Mouse (Mus musculus) urinary bladder, adult 18-20 months (tissue): ENCODE measurements around the gene Prss42.

ENCODE experiments used
- DNase-seq, 2 experiments: peaks; one replicate each; pipeline ENCODE4 v3.0.0; 2022; ENCODE audit warnings: low spot score in 2 of 2, mixed read lengths in 2 of 2

The Prss42 gene

DNA sequence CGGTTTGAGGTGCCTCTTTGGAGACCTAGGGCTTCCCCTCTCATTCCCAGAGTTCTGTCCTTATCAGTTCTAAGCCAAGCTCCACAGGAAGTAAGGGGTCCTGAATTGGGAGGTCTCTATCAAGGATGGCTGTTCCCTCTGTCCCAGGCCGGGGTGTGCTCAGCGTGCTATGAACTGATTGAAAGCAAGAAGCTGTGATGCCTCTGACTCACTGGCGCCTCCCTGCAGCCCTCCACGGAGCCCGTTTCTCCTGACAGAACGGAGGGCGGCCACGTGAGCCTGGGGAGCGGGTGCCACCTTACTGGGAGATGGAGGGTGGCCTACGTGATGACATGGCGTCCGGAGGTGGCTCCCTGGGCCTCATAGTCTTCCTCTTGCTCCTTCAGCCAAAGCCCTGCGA, at the start of gene Prss42:
Prss42 (plus strand) TSS at position 301 of the 400 bp plus-strand sequence.
- DNase-seq: no peak

GRCm38 (mm10) chr9:110748451-110748850, 49.5 kb upstream of the Prss42 start:
- DNase-seq: no peak

DNA sequence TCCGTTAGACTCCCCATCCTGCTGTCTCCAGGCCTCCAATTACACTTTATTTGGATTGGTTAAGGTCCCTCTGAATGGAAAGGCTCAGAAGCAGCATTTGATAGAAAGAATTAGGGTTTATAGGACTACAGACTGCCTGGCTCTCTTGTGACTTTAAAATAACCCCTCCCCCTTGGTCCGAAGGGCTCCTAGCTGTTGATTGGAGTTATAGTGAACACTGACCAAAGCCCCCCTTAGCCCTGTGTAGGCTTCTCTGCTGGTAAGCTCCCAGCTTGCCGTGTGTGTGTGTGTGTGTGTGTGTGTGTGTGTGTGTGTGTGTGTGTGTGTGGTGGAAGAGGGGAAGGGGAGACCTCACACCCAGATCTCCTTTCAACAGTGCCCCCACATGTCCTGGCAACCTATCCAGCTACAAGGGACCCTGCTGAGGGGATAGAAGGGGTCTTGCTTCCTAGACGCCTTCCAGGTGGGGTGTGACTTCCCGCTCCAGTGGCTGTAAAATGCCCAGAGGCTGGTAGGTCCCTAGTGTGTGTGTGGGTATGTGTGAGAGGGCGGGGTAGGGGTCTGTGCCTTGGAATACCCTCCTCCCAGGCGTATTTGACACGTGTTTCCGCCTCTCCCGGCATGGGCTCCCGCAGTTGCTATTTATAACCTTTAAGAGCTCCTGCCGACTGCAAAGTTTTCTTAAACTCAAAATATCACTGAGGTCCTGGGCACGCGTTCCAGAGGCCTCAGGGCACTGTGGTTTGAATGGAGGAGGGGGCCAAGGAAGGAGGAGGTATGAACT, 47.4 kb upstream of the Prss42 start:
- no peak for DNase-seq

DNA sequence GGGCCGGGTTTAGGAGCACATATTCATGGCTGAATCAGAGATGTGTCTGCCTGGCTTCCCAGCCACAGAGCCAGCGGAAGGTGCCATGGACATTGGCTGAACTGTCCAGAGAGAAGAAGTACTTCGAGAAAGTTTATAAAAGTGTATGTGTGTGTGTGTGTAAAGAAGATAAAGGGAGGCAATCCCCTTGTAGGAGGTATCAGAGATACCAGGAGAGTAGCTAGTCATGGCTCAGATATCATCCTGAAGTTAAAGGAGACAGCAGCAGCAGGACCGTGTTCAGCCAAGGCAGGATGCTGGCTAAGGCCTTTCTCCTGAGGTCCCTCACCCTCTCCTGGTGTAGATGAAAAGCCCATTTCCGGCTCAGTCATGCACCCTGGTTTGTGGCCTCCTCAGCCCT, 46.6 kb upstream of the Prss42 start:
- no peak for DNase-seq

DNA sequence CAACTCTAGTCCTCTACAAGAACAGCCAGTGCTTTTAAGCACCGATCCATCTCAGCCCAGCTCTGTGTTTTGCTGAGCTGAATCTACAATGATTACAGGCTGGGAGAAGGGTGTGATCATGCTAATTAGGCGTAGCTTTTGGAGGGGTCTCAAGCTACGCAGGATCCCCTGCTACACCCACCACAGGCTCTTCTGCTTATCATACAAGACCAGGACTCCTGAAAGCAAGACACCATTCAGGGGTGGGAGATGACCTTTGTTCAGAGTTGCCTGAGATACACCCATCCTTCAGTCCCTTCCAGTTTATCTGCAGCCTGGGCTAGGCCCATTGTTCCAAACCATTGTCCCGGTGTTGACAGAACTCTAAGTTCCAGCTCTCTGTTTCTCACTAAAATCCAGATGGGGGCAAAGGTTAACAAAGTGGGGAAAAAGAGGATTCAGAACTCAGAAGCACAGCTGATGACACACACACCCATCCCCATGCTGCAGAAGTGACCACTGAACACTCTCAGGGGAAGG, 45.0 kb upstream of the Prss42 start:
- DNase-seq: no peak

DNA sequence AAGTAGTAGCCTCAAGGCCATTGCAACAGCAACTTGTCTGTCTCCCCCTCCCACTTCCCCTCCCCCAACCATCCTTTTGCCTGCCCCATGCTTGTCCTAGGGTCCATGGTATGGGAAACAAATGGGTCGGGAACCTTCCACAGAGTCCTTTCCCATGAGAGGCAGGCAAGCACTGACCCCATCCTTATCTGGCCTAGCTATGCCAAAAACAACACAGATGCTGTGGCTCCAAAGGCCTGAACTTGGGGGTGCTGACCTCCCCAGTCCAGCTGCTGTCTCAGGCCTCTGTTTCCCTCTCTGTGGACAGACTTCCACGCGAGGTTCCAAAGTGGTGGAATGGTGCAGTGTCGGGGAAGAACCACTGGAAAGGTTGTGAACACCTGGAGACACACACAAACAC, 44.2 kb upstream of the Prss42 start:
- no peak for DNase-seq

GRCm38 (mm10) chr9:110757816-110758215, 40.1 kb upstream of the Prss42 start:
- no peak for DNase-seq

DNA sequence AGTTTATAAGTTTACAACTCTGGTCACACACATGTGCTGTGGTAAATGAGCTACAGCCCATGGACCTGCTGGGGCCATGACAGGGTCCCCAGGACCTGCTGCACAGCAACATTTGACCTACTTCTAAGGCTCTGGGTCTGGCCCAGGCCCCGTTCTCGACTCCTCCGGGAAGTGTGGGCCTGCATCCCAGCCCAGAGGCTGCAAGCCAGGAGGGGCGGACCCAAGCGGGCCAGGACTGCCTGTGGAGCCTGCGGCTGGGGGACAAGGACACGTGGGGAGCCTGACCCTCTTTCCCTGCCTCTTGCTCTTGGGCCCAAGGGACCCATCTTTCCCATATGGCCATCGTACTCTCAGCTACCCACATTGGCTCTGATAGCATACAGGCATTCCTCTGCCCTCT, 39.4 kb upstream of the Prss42 start:
- DNase-seq: peak; percentile 32 to 36

DNA sequence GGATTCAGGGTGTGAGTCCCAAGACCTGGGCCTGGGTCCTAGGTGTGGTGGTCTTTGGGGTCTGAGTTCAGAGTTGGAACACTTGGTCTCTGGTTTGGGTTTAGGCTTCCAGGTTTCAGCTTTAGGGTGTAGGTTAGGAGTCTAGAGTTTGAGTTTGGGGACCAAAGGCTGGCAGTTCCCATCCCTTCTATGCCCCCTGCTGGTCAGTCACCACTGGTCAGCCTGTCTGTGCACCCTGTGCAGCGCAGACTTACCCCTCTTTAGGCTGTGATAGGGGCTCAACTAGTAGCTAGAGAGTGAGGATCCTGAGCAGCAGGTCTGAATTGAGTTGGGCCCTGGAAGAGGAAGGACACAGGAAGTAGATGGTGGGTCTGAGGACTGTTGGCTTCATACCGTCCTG, 38.7 kb upstream of the Prss42 start:
- DNase-seq: peak; percentile 29 to 49

GRCm38 (mm10) chr9:110760886-110761285, 37.1 kb upstream of the Prss42 start:
- no peak for DNase-seq

GRCm38 (mm10) chr9:110762763-110763162, 35.2 kb upstream of the Prss42 start:
- DNase-seq: no peak

GRCm38 (mm10) chr9:110763405-110763804, 34.6 kb upstream of the Prss42 start:
- DNase-seq: no peak

GRCm38 (mm10) chr9:110772336-110772735, 25.6 kb upstream of the Prss42 start:
- DNase-seq: no peak

- DNase-seq: no peak
Observed at GRCm38 (mm10) chr9:110774403-110775268, 23.3 kb upstream of the Prss42 start.

DNA sequence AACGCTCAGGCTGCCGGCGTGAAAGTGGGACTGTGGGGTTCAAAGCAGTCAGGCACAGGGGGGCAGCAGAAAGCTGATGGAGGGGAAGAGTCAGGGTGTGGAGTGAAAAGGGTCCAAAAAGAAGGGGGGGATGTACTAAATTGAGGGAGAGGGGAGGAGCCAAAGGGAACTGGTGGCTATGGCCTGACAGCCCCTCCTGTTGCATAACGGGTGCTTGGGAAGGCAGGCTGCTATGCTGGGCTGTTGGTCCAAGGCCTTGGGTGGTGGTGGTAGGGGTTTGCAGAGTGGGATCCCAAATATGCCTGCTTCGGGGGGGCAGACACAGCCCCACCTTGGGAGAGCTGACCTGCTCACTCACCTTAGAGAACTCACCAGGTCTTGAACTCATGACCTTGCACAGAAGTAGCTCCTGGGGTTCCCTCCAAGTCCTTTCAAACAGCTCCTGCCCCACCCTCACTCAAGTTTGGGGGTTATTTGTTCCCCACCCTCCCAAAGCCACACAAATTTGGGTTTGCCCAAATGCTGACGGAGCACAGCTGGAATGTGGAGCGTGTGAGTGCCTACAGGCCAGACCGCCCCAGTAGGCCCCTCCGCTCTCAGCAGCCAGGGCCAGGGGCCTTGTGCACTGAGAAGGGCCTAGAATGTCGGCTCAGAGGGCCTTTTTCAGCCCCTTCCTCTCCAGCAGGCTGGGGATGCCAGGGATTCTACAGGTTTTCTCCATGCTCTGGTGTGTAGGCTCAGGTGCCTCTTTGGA, 22.5 kb upstream of the Prss42 start:
- DNase-seq: no peak

DNA sequence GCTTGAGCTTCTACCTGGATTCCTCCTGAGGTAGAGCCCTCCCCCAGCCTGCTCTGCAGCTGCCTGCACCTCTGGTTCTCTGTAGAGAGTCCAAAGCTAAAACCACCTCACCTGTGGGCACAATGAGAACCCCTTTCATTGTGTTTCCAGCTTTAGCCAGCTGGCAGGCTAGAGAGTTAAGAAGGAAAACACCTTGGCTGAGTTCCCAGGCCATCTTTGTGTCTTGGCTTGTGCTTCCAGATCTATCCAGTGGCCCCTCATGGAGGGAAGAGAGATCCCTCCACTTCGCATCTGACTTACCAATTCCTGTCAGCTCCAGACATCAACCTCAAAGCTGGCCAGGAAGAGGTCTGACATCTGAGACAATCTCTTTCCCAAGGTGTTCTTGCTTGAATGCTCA, 19.9 kb upstream of the Prss42 start:
- DNase-seq: no peak

DNA sequence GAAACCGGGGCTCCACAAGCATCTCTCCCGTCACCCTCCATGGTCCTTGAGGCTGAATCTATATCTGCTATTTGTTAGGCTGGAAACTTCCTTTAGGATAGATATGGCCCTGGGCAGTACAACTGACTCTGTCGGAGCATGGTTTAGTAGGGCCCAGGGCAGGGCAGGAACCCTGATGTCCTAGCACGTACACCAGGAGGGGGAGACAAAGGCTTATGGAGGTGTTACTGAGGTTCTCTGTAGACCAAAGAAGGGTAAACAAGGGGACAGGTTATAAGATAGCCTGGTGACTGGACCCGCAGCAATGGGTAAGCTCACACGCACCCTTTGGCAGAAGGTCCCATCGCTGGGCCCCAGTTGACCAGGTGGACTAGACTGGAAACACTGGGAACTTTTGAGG, 19.4 kb upstream of the Prss42 start:
- no peak for DNase-seq

DNA sequence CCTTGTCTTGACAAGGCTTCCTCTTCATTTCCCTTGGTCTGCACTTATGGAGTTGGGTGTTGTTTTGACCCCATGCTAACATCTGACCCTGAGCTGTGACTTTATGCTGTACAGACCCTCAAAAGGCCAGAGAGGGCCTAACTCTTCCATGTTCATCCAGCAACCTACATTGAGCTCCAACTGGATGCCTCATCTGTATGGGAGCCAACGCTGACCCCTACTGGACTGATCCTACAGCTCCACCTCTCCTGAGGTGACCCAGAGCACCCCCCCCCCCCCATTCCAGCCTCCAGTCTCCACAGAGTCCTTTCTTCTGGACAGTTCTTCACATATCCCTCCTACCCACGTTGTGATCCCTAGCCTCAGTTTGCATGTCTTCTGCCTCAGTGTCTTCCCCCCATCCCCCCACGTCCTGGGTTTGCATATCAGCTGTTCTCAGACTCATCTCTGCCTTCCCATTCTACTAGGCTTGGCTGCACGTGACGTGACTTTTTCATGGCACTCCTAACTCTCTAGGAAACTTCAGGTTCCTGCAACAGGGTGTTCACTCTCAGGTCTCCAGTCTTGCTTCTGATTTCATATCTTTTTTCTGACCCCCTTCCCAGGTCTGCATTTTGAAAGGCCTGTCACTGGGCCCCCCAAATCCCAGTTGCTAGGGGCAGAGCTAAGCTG, 18.6 kb upstream of the Prss42 start:
- DNase-seq: no peak

GRCm38 (mm10) chr9:110781256-110781721, 16.7 kb upstream of the Prss42 start:
- DNase-seq: peak; percentile 89 to 93

GRCm38 (mm10) chr9:110781731-110782130, 16.2 kb upstream of the Prss42 start:
- DNase-seq: peak; percentile 78 to 79

GRCm38 (mm10) chr9:110783611-110784010, 14.4 kb upstream of the Prss42 start:
- DNase-seq: no peak
